Mouse (Mus musculus) inflammation-experienced regulatory T-cells (primary cell): Measurements from ENCODE around the gene Ace3. TPM values are rescaled to one million over a fixed set of nuclear protein-coding genes. Genes with fewer than 3 reads are reported as not detected.

ENCODE experiments used
- polyA plus RNA-seq, 2 experiments: library from polyadenylated mRNA; unstranded; fragments of 100-300 nt; shearing (Covaris generic); gene quantifications; one replicate each; pipeline ENCODE4 v1.2.1; 2017

Ace3 gene
- polyA plus RNA-seq: under 1 TPM in 1 of 2 experiments, not detected in 1; 0.71 TPM

DNA sequence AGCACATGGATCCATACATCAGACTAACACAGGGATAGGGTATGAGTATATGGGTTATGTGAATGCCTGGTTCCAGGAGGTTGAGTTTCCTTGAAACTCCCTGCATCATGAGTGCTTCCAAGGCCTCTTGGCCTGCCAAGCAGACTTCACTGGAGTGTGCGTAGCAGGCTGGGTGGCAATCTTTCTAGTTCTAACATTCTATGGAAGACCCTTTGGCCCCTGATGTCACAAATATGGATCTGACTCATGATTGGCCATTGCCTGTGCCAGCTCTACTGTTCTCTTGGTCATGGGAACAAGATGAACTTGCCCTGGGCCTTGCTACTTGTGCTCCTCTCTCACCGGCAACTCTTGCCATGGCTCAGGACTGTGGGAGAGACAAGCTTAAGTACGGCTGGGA, at the start of gene Ace3:
Gene Ace3 (plus strand): TSS at position 301 of the 400 bp plus-strand sequence.

GRCm38 (mm10) chr11:105952911-105953386, 41.5 kb upstream of the Ace3 start, which contains the start of gene Cyb561:
Gene Cyb561, minus strand, starts transcription at chr11:105953336.

DNA sequence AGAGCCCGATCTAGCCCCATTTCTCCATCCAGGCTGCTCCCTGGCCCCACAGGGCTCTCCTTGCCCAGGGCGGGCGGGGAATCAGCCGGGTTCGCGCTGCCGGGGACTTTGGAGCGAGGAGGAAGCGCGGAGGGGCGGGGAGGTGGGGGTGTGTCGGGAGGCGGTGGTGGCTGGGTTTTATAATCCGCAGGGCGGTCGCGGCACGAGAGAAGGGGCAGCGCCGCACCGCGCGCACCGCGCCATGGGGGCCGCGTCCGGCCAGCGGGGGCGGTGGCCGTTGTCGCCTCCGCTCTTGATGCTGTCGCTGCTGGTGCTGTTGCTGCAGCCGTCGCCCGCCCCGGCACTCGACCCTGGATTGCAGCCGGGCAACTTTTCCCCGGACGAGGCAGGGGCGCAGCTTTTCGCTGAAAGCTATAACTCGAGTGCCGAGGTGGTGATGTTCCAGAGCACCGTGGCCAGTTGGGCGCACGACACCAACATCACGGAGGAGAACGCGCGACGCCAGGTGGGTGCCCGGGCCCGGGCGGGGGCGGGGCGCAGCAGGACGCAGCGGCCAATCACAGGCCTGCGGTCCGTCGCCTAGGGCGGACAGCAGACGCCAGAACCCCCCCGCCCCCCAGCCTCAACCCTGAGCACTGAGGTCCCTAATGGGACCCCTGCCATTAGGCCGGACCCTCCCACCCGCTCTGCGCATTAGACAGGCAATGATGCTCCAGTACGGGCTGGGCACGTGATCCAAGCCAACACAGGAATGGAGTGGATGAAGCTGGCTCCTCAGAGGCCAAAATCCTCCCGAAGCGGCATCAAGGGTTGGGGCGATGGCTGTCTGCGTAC, 26.5 kb upstream of the Ace3 start, which contains the start of gene Ace:
Gene Ace (plus strand): TSS at position 205 of the 834 bp plus-strand sequence.

DNA sequence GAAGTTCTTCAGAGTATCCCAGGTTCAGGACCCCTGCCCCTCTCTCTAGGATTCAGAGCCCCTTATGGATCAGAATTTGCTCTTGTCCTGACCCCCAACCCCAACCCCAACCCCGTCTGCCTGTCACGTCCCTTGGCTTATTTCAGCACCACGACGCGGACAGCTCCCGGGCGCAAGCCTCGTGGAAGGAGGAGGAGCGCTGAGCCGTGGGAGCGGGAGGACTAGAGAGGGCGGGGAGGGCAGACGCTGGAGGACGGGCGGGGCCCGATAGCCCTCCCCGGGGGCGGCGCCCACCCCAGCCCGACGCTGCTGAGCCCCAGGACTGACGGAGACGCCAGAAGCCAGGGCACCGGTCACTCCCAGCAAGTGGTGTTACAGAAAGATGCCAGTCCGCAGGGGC, 13.3 kb downstream of the Ace3 start, which contains the start of gene Kcnh6:
Gene Kcnh6 (plus strand): TSS at position 304 of the 400 bp plus-strand sequence.

GRCm38 (mm10) chr11:106036548-106037417, 42.3 kb downstream of the Ace3 start, which contains the start of gene Dcaf7:
Gene Dcaf7, plus strand, starts transcription at chr11:106036872.

Other genes with a start within 250 kb of the Ace3 start
- 1 to 10 TPM; 3.9 to 4.8 TPM for gene Cyb561, start 41.3 kb upstream of the Ace3 start, polyA plus RNA-seq
- gene Ace, start 26.7 kb upstream of the Ace3 start, polyA plus RNA-seq: 1 to 10 TPM in 1 of 2 experiments, under 1 TPM in 1; 0.14 to 1.4 TPM
- under 1 TPM; 0.11 to 0.38 TPM for gene Kcnh6, start 13.4 kb downstream of the Ace3 start, polyA plus RNA-seq
- 100 to 1,000 TPM in 1 of 2 experiments, 10 to 100 TPM in 1; 81.3 to 108 TPM for gene Dcaf7, start 42.2 kb downstream of the Ace3 start, polyA plus RNA-seq
- gene Taco1, start 71.4 kb downstream of the Ace3 start, polyA plus RNA-seq: 10 to 100 TPM; 14.6 to 23.5 TPM
- gene Map3k3, start 89.9 kb downstream of the Ace3 start, polyA plus RNA-seq: 100 to 1,000 TPM in 1 of 2 experiments, 10 to 100 TPM in 1; 88.9 to 117 TPM
- gene Gm10840, start 166.2 kb downstream of the Ace3 start, polyA plus RNA-seq: 1 to 10 TPM; 1.2 to 4.5 TPM
- gene Limd2, start 166.2 kb downstream of the Ace3 start, polyA plus RNA-seq: 1,000 to 10,000 TPM; 1,428 to 1,622 TPM
- 10 to 100 TPM; 35.2 to 44.5 TPM for gene Strada, start 207.5 kb downstream of the Ace3 start, polyA plus RNA-seq
- gene Ccdc47, start 221.7 kb downstream of the Ace3 start, polyA plus RNA-seq: 100 to 1,000 TPM; 109 to 115 TPM
- 100 to 1,000 TPM in 1 of 2 experiments, 10 to 100 TPM in 1; 94.5 to 104 TPM for gene Ddx42, start 222.3 kb downstream of the Ace3 start, polyA plus RNA-seq